Mouse (Mus musculus) liver, embryonic 16.5 days (tissue): ENCODE data around the gene 1700037H04Rik. TPM values are rescaled to one million over a fixed set of nuclear protein-coding genes. Genes with fewer than 3 reads are reported as not detected.

ENCODE experiments used
- ATAC-seq: fragments of 200-750 bp; cut with Nextera tagmentation; 2 replicates; pipeline ENCODE4 v1.8.0; 2017; ENCODE audit warnings: low read depth, mild to moderate bottlenecking, moderate number of reproducible peaks, moderate library complexity
- H3K27ac ChIP-seq: fragments of 300-500 bp; sonication (generic); 2 replicates; pipeline ENCODE4 v1.5.1; 2014; ENCODE audit warnings: mild to moderate bottlenecking, low read length
- H3K27me3 ChIP-seq: fragments of 300-500 bp; sonication (generic); 2 replicates; pipeline ENCODE4 v1.6.1; 2014; ENCODE audit warnings: low read depth, low read length, mixed read lengths; ENCODE audit not compliant: control insufficient read depth, insufficient read depth
- H3K36me3 ChIP-seq: fragments of 300-500 bp; sonication (generic); 2 replicates; pipeline ENCODE4 v1.6.1; 2014; ENCODE audit warnings: mild to moderate bottlenecking; ENCODE audit not compliant: control insufficient read depth, insufficient read depth
- H3K4me1 ChIP-seq: fragments of 300-500 bp; sonication (generic); 2 replicates; pipeline ENCODE4 v1.6.1; 2014; ENCODE audit warnings: low read depth, low read length, mixed read lengths; ENCODE audit not compliant: control insufficient read depth
- H3K4me2 ChIP-seq: fragments of 300-500 bp; sonication (generic); 2 replicates; pipeline ENCODE4 v1.6.1; 2014; ENCODE audit warnings: low read depth, low read length, mixed read lengths
- H3K4me3 ChIP-seq: fragments of 300-500 bp; sonication (generic); 2 replicates; pipeline ENCODE4 v1.5.1; 2014; ENCODE audit warnings: low read depth, mild to moderate bottlenecking, low read length
- H3K9ac ChIP-seq: fragments of 300-500 bp; sonication (generic); 2 replicates; pipeline ENCODE4 v1.6.1; 2014; ENCODE audit warnings: low read depth, low read length
- H3K9me3 ChIP-seq: fragments of 300-500 bp; sonication (generic); replicated peaks from 2 replicates; pipeline ENCODE4 v1.6.1; 2016; ENCODE audit warnings: low read length; ENCODE audit not compliant: control insufficient read depth
- WGBS: fragments of 180-500 bp; shearing (Covaris S2); extraction: QIAGEN DNeasy Blood & Tissue Kit; methylation state at CpG from one replicate; pipeline ENCODE4 v1.1.7; 2014; ENCODE audit not compliant: insufficient replicate concordance; 5-methylcytosine and 5-hydroxymethylcytosine counted together
- polyA plus RNA-seq: library from polyadenylated mRNA; unstranded; fragments of >200 nt; fragmentation: Nextera tagmentation; extraction: Ambion mirVana; gene quantifications from 2 replicates; pipeline ENCODE4 v1.2.1, GENCODE M21; 2015

The 1700037H04Rik gene
- polyA plus RNA-seq, 1 experiment from 2014 or later: 133 TPM

- Histone ChIP-seq H3K9me3 (no peaks in the 10 kb centered on the region), H3K4me3 (no peak overlapping the region), H3K4me2 (no peak overlapping the region), H3K27ac (no peak overlapping the region), H3K9ac (no peak overlapping the region), H3K4me1 (peaks cover 25% of the 10 kb centered on the region), H3K36me3 (peaks cover 2% of the 10 kb centered on the region), H3K27me3 (peaks cover 54% of the 10 kb centered on the region)
- 20% methylated on average over 9 of the region's 9 CpGs for WGBS
- ATAC-seq: 0 out of 2 replicates have a peak, but pooled peaks have one; percentile 17
Measured at GRCm38 (mm10) chr2:131172322-131172721, 12.4 kb upstream of the 1700037H04Rik start.

- Histone ChIP-seq H3K9me3 (no peaks in the 10 kb centered on the region), H3K27ac (no peak overlapping the region), H3K27me3 (peaks cover 54% of the 10 kb centered on the region), H3K4me1 (peaks cover 18% of the 10 kb centered on the region), H3K36me3 (no peaks in the 10 kb centered on the region), H3K9ac (no peak overlapping the region), H3K4me2 (peak overlapping the region; percentile 35), H3K4me3 (peak overlapping the region; percentile 17; the same call in 1 of the 2 replicates)
- 7% methylated on average over 43 of the region's 43 CpGs for WGBS
- no peak for ATAC-seq
Measured at GRCm38 (mm10) chr2:131171401-131172104, 11.7 kb upstream of the 1700037H04Rik start.

- 25% methylated on average over 9 of the region's 9 CpGs for WGBS
- no peak for ATAC-seq
- 0 out of 2 replicates have a peak overlapping the region, but pooled peaks have one; percentile 17 for H3K4me3 ChIP-seq
Measured at GRCm38 (mm10) chr2:131170936-131171335, 11.1 kb upstream of the 1700037H04Rik start.

DNA sequence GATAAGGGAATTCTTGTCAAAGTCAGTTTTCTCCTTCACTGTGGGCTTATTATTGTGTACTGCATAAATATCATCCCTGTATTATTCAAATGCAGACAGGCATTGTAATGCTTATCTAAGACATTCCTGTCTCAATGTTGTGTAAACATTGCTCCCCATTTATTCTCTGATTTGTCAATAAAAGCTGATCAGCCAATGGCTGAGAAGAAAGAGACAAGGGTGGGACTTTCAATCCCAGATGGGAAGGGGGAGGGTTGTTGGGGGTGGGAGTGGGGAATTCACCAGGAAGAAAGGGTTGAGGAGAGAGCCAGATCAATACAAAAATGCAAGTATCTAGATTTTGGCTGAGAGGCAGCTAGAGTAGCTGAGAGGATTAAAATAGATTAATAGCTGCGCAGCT lies 9.0 kb upstream of the 1700037H04Rik start:
- Histone ChIP-seq H3K27me3 (peaks cover 49% of the 10 kb centered on the region), H3K9me3 (no peaks in the 10 kb centered on the region)
- 62% methylated on average over 1 of the region's 1 CpGs for WGBS

More at GRCm38 (mm10) chr2:131170936-131171335, 11.1 kb upstream of the 1700037H04Rik start:
- no peak overlapping the region for H3K27ac ChIP-seq
- no peak overlapping the region for H3K9ac ChIP-seq
- H3K4me1 ChIP-seq: peaks cover 18% of the 10 kb centered on the region
- no peaks in the 10 kb centered on the region for H3K36me3 ChIP-seq
- no peaks in the 10 kb centered on the region for H3K9me3 ChIP-seq
- peaks cover 54% of the 10 kb centered on the region for H3K27me3 ChIP-seq
- peak overlapping the region; percentile 35; the same call in 1 of the 2 replicates for H3K4me2 ChIP-seq

DNA sequence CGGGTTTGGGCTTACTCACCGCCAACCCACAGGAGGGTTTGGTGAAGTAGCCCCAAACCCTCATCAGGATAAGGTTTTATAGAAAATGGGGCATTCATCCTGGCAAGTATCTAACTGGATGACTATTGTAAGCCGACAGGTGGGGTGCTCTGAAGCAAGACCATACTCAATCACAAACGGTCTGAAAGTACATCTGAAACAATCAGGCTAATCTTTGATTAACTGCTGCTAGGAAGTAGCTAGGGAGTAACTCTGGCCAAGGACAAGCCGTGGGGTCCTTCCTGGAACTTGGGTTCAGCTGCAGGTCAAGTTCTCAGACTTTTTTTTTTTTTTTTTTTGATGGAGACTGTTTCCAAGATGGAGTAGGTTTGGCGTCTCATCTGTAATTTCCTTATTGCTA lies 8.1 kb upstream of the 1700037H04Rik start:
- peaks cover 12% of the 10 kb centered on the region for H3K4me1 ChIP-seq
- H3K27ac ChIP-seq: no peak overlapping the region
- 63% methylated on average over 6 of the region's 6 CpGs for WGBS
- no peak overlapping the region for H3K9ac ChIP-seq
- no peak overlapping the region for H3K4me3 ChIP-seq
- H3K9me3 ChIP-seq: no peaks in the 10 kb centered on the region
- ATAC-seq: no peak
- H3K27me3 ChIP-seq: peaks cover 40% of the 10 kb centered on the region
- H3K4me2 ChIP-seq: no peak overlapping the region
- H3K36me3 ChIP-seq: no peaks in the 10 kb centered on the region

More for the DNA sequence above, 9.0 kb upstream of the 1700037H04Rik start:
- no peak overlapping the region for H3K9ac ChIP-seq
- no peak overlapping the region for H3K27ac ChIP-seq
- no peaks in the 10 kb centered on the region for H3K36me3 ChIP-seq
- H3K4me1 ChIP-seq: peaks cover 12% of the 10 kb centered on the region
- no peak for ATAC-seq
- H3K4me2 ChIP-seq: no peak overlapping the region
- no peak overlapping the region for H3K4me3 ChIP-seq

DNA sequence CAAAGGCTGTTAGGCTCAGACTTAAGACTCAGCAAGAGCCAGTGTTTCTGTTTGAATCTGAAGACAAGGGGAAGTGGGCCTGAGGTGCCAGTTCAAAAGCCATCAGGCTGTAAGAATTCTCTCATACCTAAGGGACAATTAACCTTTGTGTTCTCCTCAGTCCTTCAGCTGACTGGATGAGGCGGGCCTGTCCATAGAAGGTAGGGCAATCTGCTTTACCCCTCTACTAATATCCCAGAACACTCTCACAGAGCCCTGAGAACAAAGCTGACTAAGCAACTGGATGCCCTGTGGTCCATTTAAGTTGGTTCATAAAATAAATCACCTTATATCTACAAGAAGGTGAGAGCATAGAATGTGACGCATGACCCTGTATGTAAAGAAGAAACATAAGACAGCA lies 6.3 kb upstream of the 1700037H04Rik start:
- H3K27me3 ChIP-seq: peaks cover 22% of the 10 kb centered on the region

GRCm38 (mm10) chr2:131163924-131164323 lies 4.0 kb upstream of the 1700037H04Rik start:
- ATAC-seq: no peak
- Histone ChIP-seq H3K4me2 (no peak overlapping the region), H3K36me3 (no peaks in the 10 kb centered on the region), H3K4me1 (peaks cover 11% of the 10 kb centered on the region), H3K9me3 (no peaks in the 10 kb centered on the region), H3K27ac (no peak overlapping the region), H3K27me3 (peaks cover 2% of the 10 kb centered on the region; the same call in 1 of the 2 replicates), H3K9ac (no peak overlapping the region), H3K4me3 (no peak overlapping the region)
- 76% methylated on average over 7 of the region's 7 CpGs for WGBS

More for the DNA sequence above, 6.3 kb upstream of the 1700037H04Rik start:
- Histone ChIP-seq H3K4me3 (no peak overlapping the region), H3K27ac (no peak overlapping the region), H3K4me2 (no peak overlapping the region), H3K9ac (no peak overlapping the region), H3K9me3 (no peaks in the 10 kb centered on the region), H3K4me1 (peaks cover 3% of the 10 kb centered on the region), H3K36me3 (no peaks in the 10 kb centered on the region)
- WGBS: 71% methylated on average over 2 of the region's 2 CpGs
- ATAC-seq: no peak

GRCm38 (mm10) chr2:131160671-131161111 lies 810 bp upstream of the 1700037H04Rik start:
- 2% methylated on average over 17 of the region's 17 CpGs for WGBS
- Histone ChIP-seq H3K27me3 (no peaks in the 10 kb centered on the region), H3K4me1 (peaks cover 40% of the 10 kb centered on the region), H3K4me3 (peak overlapping the region; percentile 92), H3K9ac (peak overlapping the region; percentile 76), H3K36me3 (0 out of 2 replicates have a peak, but pooled peaks cover 6% of the 10 kb centered on the region), H3K27ac (peak overlapping the region; percentile 88), H3K9me3 (no peaks in the 10 kb centered on the region), H3K4me2 (peak overlapping the region; percentile 95)
- ATAC-seq: no peak

GRCm38 (mm10) chr2:131159491-131159910 lies 380 bp downstream of the 1700037H04Rik start:
- peak; percentile 85 for ATAC-seq
- Histone ChIP-seq H3K4me2 (peak overlapping the region; percentile 85), H3K9me3 (no peaks in the 10 kb centered on the region), H3K4me3 (peak overlapping the region; percentile 92), H3K9ac (peak overlapping the region; percentile 93), H3K4me1 (peaks cover 49% of the 10 kb centered on the region), H3K27me3 (no peaks in the 10 kb centered on the region), H3K27ac (peak overlapping the region; percentile 97), H3K36me3 (peaks cover 8% of the 10 kb centered on the region; the same call in 1 of the 2 replicates)
- under 1% methylated on average over 18 of the region's 18 CpGs for WGBS
